Mouse (Mus musculus): ENCODE data around the gene Nkx2-4.

- TF ChIP-seq POLR2A (IDR thresholded peaks at IDR 0.05; ENCODE audit: borderline replicate concordance, extremely low read depth, low read depth, low read length) = no peak
- no peak for TF ChIP-seq CTCF (IDR thresholded peaks at IDR 0.05; ENCODE audit: insufficient read depth, low read length)
These were observed at the start of gene Nkx2-4 for GRCm38 (mm10) chr2:147085072-147085870.

Data from lung, adult 2 months (tissue).